Mouse (Mus musculus): ENCODE data around the gene Ptprd.

The Ptprd gene

GRCm38 (mm10) chr4:77248918-77249317 lies 962.8 kb downstream of the Ptprd start:
- no peak for DNase-seq (ENCODE audit: low spot score in 2 of 2)

DNA sequence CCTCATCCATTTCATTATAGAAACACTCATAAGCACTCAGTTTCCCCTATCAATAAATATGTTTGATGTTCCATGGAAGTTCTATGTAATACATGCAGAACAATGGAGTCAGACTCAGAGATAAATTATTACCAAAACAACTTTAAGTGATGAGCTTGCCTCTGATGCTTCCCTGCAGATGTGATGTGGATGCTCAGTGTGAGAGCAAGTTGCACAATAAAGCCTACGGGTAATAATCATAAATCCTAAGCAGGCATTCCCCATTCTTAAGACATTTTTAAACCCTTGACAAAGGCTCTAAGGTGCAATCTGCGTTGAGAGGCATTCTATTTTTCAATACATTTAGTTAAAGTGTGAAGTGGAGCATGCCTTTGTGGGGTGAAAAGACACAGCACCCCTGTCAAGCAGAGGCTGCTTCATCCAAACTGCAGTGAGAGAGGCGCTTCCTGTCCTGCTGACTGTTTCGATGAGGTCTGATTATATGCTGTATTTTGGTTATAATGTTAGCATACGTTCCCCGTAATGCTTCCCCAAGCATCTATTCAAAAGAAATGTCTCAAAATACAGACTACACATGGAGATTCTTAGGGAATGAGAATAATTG lies 969.8 kb downstream of the Ptprd start:
- no peak for DNase-seq (ENCODE audit: low spot score in 2 of 2)

GRCm38 (mm10) chr4:77238144-77238543 lies 973.6 kb downstream of the Ptprd start:
- DNase-seq (ENCODE audit: low spot score in 2 of 2): no peak

- no peak for DNase-seq (ENCODE audit: low spot score in 2 of 2)
These were observed 978.5 kb downstream of the Ptprd start for GRCm38 (mm10) chr4:77233243-77233642.

DNA sequence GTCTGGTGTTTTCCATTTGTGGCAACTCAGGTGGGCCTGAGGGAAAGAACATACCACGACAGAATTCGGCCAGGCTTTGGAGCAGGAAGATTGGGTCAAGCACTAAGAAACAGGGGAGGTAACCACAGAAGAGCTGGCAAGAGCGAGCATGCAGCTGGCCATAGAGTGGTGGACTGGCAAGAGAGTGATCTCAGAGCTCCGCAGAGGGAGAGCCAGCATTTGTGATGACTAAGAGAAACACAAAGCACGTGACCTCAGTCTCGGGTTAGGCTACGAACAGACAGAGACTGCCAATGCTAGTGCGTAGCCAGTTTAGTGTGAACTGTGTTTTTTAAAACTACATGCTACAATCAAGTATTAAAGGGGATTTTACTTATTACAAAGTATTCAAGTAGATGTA lies 1042.9 kb downstream of the Ptprd start:
- DNase-seq (ENCODE audit: low spot score in 2 of 2): no peak

- DNase-seq (ENCODE audit: low spot score in 2 of 2): no peak
These were observed 1054.2 kb downstream of the Ptprd start for GRCm38 (mm10) chr4:77157601-77158000.

- DNase-seq (ENCODE audit: low spot score in 2 of 2): no peak
These were observed 1056.2 kb downstream of the Ptprd start for GRCm38 (mm10) chr4:77155561-77155960.

DNA sequence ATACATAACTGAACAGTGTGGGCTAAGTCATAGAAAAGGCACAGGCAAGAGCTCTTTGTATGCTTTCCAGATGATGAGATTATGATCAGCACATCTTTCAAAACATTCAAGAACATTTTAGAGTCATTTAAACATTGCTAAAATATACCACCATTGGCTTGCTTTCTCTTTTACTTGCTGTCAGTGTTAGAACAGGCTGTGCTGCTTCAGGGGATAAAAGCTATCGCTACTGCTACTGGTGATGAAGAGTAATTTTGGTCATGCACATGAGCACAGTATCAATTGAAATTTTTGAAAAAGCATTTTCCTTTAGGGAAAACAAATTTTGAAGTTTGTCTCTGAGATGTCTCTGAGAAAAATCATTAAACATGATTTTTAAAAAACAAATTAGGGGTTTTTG lies 1056.7 kb downstream of the Ptprd start:
- DNase-seq (ENCODE audit: low spot score in 2 of 2): no peak

DNA sequence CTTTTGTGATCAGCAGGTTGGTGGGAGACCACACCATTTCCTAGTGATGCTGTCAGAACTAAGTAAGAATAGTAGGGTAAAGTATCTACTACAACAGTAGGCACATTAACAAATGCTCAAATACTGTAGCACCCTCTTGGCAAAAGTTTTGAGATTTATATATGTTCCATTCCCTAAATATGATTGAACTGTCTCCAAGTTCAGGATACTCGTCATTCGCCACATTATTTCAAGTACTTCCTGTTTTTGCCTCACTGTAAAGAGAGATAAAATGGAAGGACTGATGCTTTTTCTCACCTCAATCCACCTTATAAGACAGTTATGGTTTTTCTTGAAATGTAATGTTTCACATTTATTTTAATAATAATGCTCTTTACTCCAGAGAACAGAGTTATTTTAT lies 1086.9 kb downstream of the Ptprd start:
- no peak for DNase-seq (ENCODE audit: low spot score in 2 of 2)

DNA sequence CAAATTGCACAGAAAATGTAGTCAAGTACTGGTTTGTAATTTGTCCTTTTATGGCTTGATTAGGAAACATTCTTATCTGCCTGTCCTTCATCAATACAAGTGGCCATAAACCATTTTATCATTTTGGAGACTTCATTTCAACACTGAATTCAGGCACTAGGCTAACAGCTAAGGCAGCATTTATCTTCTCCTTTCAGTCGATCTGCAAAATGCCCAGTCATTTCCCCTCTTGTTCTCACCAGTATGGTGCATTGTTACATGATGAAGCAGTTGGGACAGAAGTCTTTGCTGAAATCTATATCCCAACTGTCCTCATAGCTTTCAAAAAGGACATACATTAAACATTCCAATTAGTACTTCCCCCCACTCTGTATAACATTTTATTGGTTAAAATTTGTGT lies 1100.9 kb downstream of the Ptprd start:
- no peak for DNase-seq (ENCODE audit: low spot score in 2 of 2)

- DNase-seq (ENCODE audit: low spot score in 2 of 2): no peak
These were observed 1104.5 kb downstream of the Ptprd start for GRCm38 (mm10) chr4:77107291-77107690.

GRCm38 (mm10) chr4:77083165-77083564 lies 1128.6 kb downstream of the Ptprd start:
- DNase-seq (ENCODE audit: low spot score in 2 of 2): no peak

DNA sequence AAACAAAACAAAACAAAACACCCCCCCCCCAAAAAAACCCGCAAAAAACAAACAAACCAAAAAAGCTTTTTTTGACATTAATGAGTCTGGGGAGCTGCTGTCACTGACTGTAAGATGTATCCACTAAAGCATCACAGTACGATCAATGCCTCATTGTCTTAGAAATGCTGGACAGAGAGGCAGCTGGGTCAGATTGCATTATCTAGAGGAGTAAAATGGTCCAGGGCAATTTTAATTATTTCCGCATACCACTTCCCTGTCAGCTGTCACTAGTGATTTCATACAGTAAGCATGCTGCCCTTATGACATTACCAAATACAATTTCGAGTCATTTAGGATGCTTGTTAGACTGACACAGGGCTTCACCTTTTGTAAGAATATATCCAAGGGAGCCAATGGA lies 1134.2 kb downstream of the Ptprd start:
- no peak for DNase-seq (ENCODE audit: low spot score in 2 of 2)

- DNase-seq (ENCODE audit: low spot score in 2 of 2): no peak
These were observed 1161.1 kb downstream of the Ptprd start for GRCm38 (mm10) chr4:77050536-77051207.

- no peak for DNase-seq (ENCODE audit: low spot score in 2 of 2)
These were observed 1207.3 kb downstream of the Ptprd start for GRCm38 (mm10) chr4:77004483-77004882.

GRCm38 (mm10) chr4:76996172-76996571 lies 1215.6 kb downstream of the Ptprd start:
- no peak for DNase-seq (ENCODE audit: low spot score in 2 of 2)

DNA sequence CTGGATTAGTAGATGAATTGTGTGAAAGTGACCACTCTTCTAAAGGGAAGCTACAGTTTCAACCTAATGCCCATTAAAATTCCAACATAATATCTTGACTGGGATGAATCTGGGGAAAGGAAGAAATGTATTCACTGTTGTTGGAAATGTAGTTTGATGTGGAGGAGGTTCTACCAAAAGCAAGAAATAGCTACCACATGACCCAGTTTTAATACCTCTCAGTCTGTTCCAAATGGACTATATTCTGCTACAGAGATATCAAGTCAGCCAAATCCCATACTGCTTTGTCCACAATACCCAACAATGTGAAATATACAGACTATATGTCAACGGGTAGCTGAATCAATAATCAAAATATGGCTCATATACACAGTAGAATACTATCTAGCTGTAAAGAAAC lies 1221.8 kb downstream of the Ptprd start:
- DNase-seq (ENCODE audit: low spot score in 2 of 2): no peak

DNA sequence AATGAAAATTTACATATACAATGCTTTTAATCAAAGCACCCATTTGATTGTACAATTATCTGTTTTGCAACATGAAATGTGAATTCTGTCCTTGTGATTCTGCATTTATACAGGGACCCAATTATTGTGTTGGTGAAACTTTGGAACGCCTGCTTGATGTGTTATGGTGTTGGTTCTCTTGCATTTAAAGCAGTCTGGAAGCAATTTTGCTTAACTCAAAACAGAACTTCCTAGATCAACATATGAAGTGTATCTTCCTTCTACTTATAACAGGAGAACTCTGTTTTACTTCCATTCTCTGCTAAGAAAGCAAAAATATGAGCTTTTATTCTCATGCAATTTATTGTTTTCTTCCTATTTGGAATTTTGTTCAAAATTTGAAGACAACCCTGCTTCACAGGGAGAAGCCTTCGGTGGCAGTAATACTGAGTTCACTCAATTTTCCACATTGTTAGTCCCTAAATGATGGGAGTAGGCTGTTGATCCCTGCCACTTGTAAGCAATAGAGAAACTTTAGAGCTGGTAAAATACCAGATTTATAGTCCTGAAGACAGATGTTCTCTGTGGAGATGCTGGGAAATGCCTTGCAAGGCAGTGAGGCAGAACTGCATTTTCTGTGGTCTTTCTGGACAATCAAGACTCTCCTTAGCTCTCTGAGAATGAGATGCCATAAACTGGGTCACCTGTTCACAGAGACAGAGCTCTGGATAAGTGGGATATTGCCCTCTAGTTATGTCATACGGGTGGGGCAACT lies 1234.5 kb downstream of the Ptprd start:
- no peak for DNase-seq (ENCODE audit: low spot score in 2 of 2)

GRCm38 (mm10) chr4:76948251-76948650 lies 1263.5 kb downstream of the Ptprd start:
- DNase-seq (ENCODE audit: low spot score in 2 of 2): no peak

- no peak for DNase-seq (ENCODE audit: low spot score in 2 of 2)
These were observed 1270.1 kb downstream of the Ptprd start for GRCm38 (mm10) chr4:76941382-76942360.

DNA sequence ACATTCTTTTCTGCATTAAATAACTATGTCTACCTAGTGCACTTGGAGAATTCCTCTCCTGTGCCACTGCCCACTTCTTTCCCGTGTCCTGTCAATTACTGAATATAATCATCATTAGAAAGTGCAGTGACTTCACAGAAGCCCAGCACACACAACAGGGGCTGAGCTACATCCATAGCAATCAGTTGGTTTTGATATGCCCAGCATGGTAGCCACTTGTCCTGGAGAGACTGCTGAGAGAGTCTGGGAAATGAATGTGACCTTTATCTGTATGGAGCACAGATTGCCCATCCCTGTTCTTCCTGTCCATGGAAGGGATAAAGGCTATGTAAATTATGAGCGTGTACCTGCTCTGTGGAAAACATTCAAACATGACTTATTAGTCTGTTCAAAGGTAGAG lies 1280.2 kb downstream of the Ptprd start:
- no peak for DNase-seq (ENCODE audit: low spot score in 2 of 2)
